19 mouse cellular contexts compared by ENCODE assay signal in the genomic region with DNA sequence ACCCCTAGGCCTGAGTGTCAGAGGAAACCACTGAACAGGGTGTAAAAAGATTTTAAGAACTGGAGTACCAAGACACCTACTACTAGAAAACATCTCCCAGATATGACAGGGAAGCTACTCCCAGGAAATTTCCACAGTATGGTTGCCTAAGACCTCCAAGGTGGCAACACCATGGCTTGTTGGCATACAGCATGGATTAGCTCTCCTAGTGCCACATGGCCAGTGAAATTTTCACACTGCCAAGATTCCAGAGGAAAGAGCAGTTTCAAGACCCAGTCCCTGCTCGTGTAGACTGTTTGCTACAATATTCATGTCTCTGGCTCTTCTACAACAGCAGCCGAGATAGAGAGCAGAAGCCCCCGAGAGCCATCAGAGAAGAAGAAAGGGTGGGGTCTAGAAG. TPM values are rescaled to one million over a fixed set of nuclear protein-coding genes. Genes with fewer than 3 reads are reported as not detected.
"Had no signal": no experiment of that assay in that cellular context is flagged by ENCODE, and none has a peak within 500 bp of the region (broad histone marks: within the 10 kb centered on the region; RNA-seq: fewer than 3 reads in every experiment).

No protein-coding gene starts in this region.

- DNase-seq: lung, embryonic 14.5 days; lung, postnatal 10 days; lung, postnatal 4 days; midbrain, embryonic 14.5 days; retina, postnatal 1 day; right cerebral cortex, adult 18-20 months; right cerebral cortex, postnatal 25 days; right cerebral cortex, postnatal 4 days; spleen, adult 18-20 months; thymus, adult 18-20 months; thymus, postnatal 14 days; thymus, postnatal 36 days had no signal

- H3K9me3 ChIP-seq: midbrain, embryonic 10.5 days; midbrain, embryonic 12.5 days; neural tube, embryonic 13.5 days; neural tube, embryonic 15.5 days had no signal

- H3K27me3 ChIP-seq: neural tube, embryonic 13.5 days; neural tube, embryonic 15.5 days had no signal

- H3K36me3 ChIP-seq: midbrain, embryonic 10.5 days; midbrain, embryonic 12.5 days; neural tube, embryonic 13.5 days had no signal

- H3K9ac ChIP-seq: lung, embryonic 14.5 days; midbrain, embryonic 12.5 days; neural tube, embryonic 13.5 days; neural tube, embryonic 15.5 days had no signal

- H3K4me3 ChIP-seq: midbrain, embryonic 10.5 days; midbrain, embryonic 12.5 days; myocyte; neural tube, embryonic 13.5 days; neural tube, embryonic 15.5 days had no signal

- H3K27ac ChIP-seq: midbrain, embryonic 10.5 days; midbrain, embryonic 12.5 days; neural tube, embryonic 13.5 days; neural tube, embryonic 15.5 days had no signal

- ATAC-seq: midbrain, embryonic 16.5 days had no signal

RNA-seq across cellular contexts. Expression of a gene that starts 26.0 kb away (rescaled TPM):
- total RNA-seq: megakaryocyte-erythroid progenitor cell, adult 5-6 weeks had no signal
